Mouse (Mus musculus): ENCODE measurements around the gene Camk1d. TPM values are rescaled to one million over a fixed set of nuclear protein-coding genes. Genes with fewer than 3 reads are reported as not detected.

The Camk1d gene
- total RNA-seq, 1 experiment: 12.5 TPM

DNA sequence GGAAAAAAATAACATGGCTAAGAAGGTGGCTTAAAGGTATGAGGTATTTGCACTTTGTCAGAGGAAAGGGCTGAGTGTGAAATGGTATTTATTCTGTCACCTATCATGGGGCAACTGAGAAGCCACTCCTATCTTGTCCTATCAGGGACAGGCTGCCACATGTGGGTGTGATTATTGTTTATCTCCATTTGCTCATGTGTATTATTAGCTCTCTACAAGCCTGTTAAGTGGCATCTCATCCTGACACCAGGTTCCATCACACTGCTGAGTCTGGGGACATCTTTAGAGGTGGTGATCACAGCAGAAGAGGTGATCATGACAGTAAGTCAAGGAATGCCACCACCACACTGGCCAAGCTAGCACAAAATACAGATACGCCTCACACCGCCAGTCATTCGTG lies 13.4 kb downstream of the Camk1d start:
- Histone ChIP-seq H3K36me3 (ENCODE audit: control insufficient read depth, insufficient read depth, low read length, poor library complexity, severe bottlenecking) (no peaks in the 10 kb centered on the region), H3K9ac (ENCODE audit: insufficient read depth, low read depth, low read length, poor library complexity, severe bottlenecking) (no peak overlapping the region), H3K9me3 (ENCODE audit: control insufficient read depth, insufficient read depth, low read depth, low read length) (no peaks in the 10 kb centered on the region), H3K27ac (ENCODE audit: insufficient read depth, low read depth, low read length, poor library complexity, severe bottlenecking) (no peak overlapping the region), H3K4me1 (ENCODE audit: control insufficient read depth in 2 of 2, insufficient read depth in 2 of 2, low read length in 2 of 2, poor library complexity in 1 of 2) (peaks cover 0 to 11% of the 10 kb centered on the region in 2 experiments; a peak in 2 of 4 replicates), H3K4me3 (ENCODE audit: insufficient read depth in 1 of 2, low read depth in 1 of 2, low read length in 2 of 2, poor library complexity in 1 of 2, severe bottlenecking in 1 of 2) (no peak overlapping the region)
- in situ Hi-C loops (cut with MboI; ENCODE audit: low sequenced_read_pairs in 2 of 2, unreplicated experiment in 2 of 2): no loop called here
- no peak for DNase-seq (ENCODE audit: low read depth, low spot score)
- TF ChIP-seq MAFK (IDR thresholded peaks at IDR 0.05; ENCODE audit: insufficient read depth, low read depth, low read length) (no peak), HCFC1 (IDR thresholded peaks at IDR 0.05; ENCODE audit: borderline replicate concordance, insufficient read depth, low read length) (no peak), ZNF384 (IDR thresholded peaks at IDR 0.05; ENCODE audit: low read depth, low read length) (no peak), CHD2 (IDR thresholded peaks at IDR 0.05; ENCODE audit: low read depth, low read length) (no peak), ZC3H11A (IDR thresholded peaks at IDR 0.05; ENCODE audit: borderline replicate concordance, low read depth, low read length) (no peak)

DNA sequence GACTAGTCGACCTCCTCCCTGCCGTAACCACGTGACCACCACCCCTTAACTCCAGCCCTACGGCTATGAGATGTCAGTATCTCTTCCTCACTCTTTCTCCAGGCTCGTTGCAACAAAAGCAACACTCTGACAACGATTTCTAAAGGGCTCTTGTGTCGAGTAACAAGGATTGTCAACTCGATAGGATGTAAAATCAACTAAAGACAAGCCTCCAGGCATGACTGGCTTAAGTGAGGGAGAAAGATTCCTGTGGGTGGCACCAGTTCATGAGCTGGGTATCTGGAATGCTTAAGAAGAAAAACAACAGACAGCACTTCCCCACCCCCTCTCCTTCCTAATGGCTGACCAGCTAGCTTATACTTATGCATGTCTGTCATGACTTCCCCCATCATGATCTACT lies 15.9 kb downstream of the Camk1d start:
- no peak for DNase-seq (ENCODE audit: low read depth, low spot score)
- Histone ChIP-seq H3K27ac (ENCODE audit: insufficient read depth, low read depth, low read length, poor library complexity, severe bottlenecking) (no peak overlapping the region), H3K9ac (ENCODE audit: insufficient read depth, low read depth, low read length, poor library complexity, severe bottlenecking) (no peak overlapping the region), H3K4me3 (ENCODE audit: insufficient read depth in 1 of 2, low read depth in 1 of 2, low read length in 2 of 2, poor library complexity in 1 of 2, severe bottlenecking in 1 of 2) (no peak overlapping the region), H3K36me3 (ENCODE audit: control insufficient read depth, insufficient read depth, low read length, poor library complexity, severe bottlenecking) (no peaks in the 10 kb centered on the region), H3K9me3 (ENCODE audit: control insufficient read depth, insufficient read depth, low read depth, low read length) (no peaks in the 10 kb centered on the region), H3K4me1 (ENCODE audit: control insufficient read depth in 2 of 2, insufficient read depth in 2 of 2, low read length in 2 of 2, poor library complexity in 1 of 2) (peaks cover 0 to 14% of the 10 kb centered on the region in 2 experiments; a peak in 2 of 4 replicates)
- in situ Hi-C loops (cut with MboI; ENCODE audit: low sequenced_read_pairs in 2 of 2, unreplicated experiment in 2 of 2): no loop called here
- no peak for TF ChIP-seq HCFC1 (IDR thresholded peaks at IDR 0.05; ENCODE audit: borderline replicate concordance, insufficient read depth, low read length)
- no peak for TF ChIP-seq CHD2 (IDR thresholded peaks at IDR 0.05; ENCODE audit: low read depth, low read length)
- TF ChIP-seq ZNF384 (IDR thresholded peaks at IDR 0.05; ENCODE audit: low read depth, low read length): no peak
- TF ChIP-seq MAFK (IDR thresholded peaks at IDR 0.05; ENCODE audit: insufficient read depth, low read depth, low read length): no peak
- no peak for TF ChIP-seq ZC3H11A (IDR thresholded peaks at IDR 0.05; ENCODE audit: borderline replicate concordance, low read depth, low read length)

DNA sequence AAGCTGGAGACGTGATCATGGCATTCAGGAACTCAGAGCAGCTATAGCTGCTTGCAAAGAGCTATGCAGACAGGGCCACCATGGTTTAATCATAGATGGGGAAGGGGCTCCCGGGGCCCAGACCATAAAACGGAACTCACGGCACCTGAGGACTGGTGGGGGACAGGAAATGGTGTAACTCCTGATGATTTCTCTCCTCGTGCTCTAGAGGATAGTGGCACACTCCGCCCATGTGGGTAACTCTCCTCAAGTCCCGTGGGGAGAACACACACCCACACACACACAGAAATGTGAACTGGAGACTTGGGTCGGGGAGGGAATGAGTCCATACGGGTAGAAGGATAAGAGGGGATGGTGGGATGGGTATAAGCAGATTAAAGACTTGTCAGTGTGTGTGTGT lies 20.2 kb downstream of the Camk1d start:
- no peak overlapping the region for H3K27ac ChIP-seq (ENCODE audit: insufficient read depth, low read depth, low read length, poor library complexity, severe bottlenecking)
- no peak overlapping the region for H3K4me3 ChIP-seq (ENCODE audit: insufficient read depth in 1 of 2, low read depth in 1 of 2, low read length in 2 of 2, poor library complexity in 1 of 2, severe bottlenecking in 1 of 2)
- H3K4me1 ChIP-seq (ENCODE audit: control insufficient read depth in 2 of 2, insufficient read depth in 2 of 2, low read length in 2 of 2, poor library complexity in 1 of 2): peaks cover 0 to 8% of the 10 kb centered on the region in 2 experiments; a peak in 2 of 4 replicates
- H3K9me3 ChIP-seq (ENCODE audit: control insufficient read depth, insufficient read depth, low read depth, low read length): no peaks in the 10 kb centered on the region
- no peak for TF ChIP-seq CHD2 (IDR thresholded peaks at IDR 0.05; ENCODE audit: low read depth, low read length)
- TF ChIP-seq ZC3H11A (IDR thresholded peaks at IDR 0.05; ENCODE audit: borderline replicate concordance, low read depth, low read length): no peak
- TF ChIP-seq HCFC1 (IDR thresholded peaks at IDR 0.05; ENCODE audit: borderline replicate concordance, insufficient read depth, low read length): no peak
- DNase-seq (ENCODE audit: low read depth, low spot score): no peak
- in situ Hi-C loops (cut with MboI; ENCODE audit: low sequenced_read_pairs in 2 of 2, unreplicated experiment in 2 of 2): no loop called here
- H3K36me3 ChIP-seq (ENCODE audit: control insufficient read depth, insufficient read depth, low read length, poor library complexity, severe bottlenecking): no peaks in the 10 kb centered on the region
- H3K9ac ChIP-seq (ENCODE audit: insufficient read depth, low read depth, low read length, poor library complexity, severe bottlenecking): no peak overlapping the region; the same call in 1 of the 2 replicates

DNA sequence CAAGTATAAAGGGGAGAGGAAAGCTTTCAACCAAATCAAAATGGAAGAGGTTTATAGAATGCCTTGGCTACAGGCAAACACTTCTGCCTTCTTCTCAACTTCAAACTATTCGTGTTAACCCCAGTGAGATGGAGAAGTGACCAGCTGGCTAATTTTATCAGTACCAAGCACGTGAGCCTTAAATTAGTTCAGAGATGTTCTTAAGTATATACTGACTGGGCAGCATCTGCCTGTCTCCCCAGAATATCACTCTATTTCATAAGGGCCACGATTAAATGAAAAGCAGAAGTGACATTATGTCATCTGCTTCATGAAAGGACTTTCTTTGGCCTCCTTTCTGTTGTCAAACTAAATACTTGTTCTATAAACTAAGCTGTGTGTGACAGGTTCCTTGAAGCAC lies 22.6 kb downstream of the Camk1d start:
- no peaks in the 10 kb centered on the region for H3K9me3 ChIP-seq (ENCODE audit: control insufficient read depth, insufficient read depth, low read depth, low read length)
- H3K4me3 ChIP-seq (ENCODE audit: insufficient read depth in 1 of 2, low read depth in 1 of 2, low read length in 2 of 2, poor library complexity in 1 of 2, severe bottlenecking in 1 of 2): no peak overlapping the region
- DNase-seq (ENCODE audit: low read depth, low spot score): no peak
- H3K9ac ChIP-seq (ENCODE audit: insufficient read depth, low read depth, low read length, poor library complexity, severe bottlenecking): no peak overlapping the region
- TF ChIP-seq HCFC1 (IDR thresholded peaks at IDR 0.05; ENCODE audit: borderline replicate concordance, insufficient read depth, low read length): no peak
- in situ Hi-C loops (cut with MboI; ENCODE audit: low sequenced_read_pairs in 2 of 2, unreplicated experiment in 2 of 2): no loop called here
- no peak overlapping the region for H3K27ac ChIP-seq (ENCODE audit: insufficient read depth, low read depth, low read length, poor library complexity, severe bottlenecking)
- no peaks in the 10 kb centered on the region for H3K36me3 ChIP-seq (ENCODE audit: control insufficient read depth, insufficient read depth, low read length, poor library complexity, severe bottlenecking)
- peaks cover 0 to 3% of the 10 kb centered on the region in 2 experiments; a peak in 1 of 4 replicates for H3K4me1 ChIP-seq (ENCODE audit: control insufficient read depth in 2 of 2, insufficient read depth in 2 of 2, low read length in 2 of 2, poor library complexity in 1 of 2)

DNA sequence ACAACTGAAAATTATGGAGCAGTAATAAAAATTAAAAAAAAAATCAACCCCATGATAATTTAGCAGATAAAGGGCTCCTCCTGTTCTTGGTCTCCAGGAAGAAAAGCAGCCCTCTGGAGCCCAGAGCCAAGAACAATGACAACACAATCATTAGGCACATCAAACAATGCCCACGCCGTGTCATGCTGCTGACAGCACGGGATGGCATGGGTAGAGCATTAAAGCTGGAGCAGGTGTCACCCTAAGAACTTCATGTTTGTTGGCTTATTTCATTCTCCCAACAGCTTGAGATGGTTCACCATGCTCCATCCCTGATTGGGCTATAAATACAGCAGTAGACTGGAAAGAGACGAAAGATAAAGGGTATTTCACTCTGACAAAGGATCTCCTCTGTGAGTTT lies 30.9 kb downstream of the Camk1d start:
- H3K9me3 ChIP-seq (ENCODE audit: control insufficient read depth, insufficient read depth, low read depth, low read length): no peaks in the 10 kb centered on the region
- H3K27ac ChIP-seq (ENCODE audit: insufficient read depth, low read depth, low read length, poor library complexity, severe bottlenecking): no peak overlapping the region
- no peaks in the 10 kb centered on the region for H3K36me3 ChIP-seq (ENCODE audit: control insufficient read depth, insufficient read depth, low read length, poor library complexity, severe bottlenecking)
- no peak overlapping the region for H3K9ac ChIP-seq (ENCODE audit: insufficient read depth, low read depth, low read length, poor library complexity, severe bottlenecking)
- TF ChIP-seq ZNF384 (IDR thresholded peaks at IDR 0.05; ENCODE audit: low read depth, low read length): no peak
- TF ChIP-seq MAFK (IDR thresholded peaks at IDR 0.05; ENCODE audit: insufficient read depth, low read depth, low read length): no peak
- no peak for TF ChIP-seq CHD2 (IDR thresholded peaks at IDR 0.05; ENCODE audit: low read depth, low read length)
- TF ChIP-seq ZC3H11A (IDR thresholded peaks at IDR 0.05; ENCODE audit: borderline replicate concordance, low read depth, low read length): no peak
- TF ChIP-seq HCFC1 (IDR thresholded peaks at IDR 0.05; ENCODE audit: borderline replicate concordance, insufficient read depth, low read length): no peak
- H3K4me3 ChIP-seq (ENCODE audit: insufficient read depth in 1 of 2, low read depth in 1 of 2, low read length in 2 of 2, poor library complexity in 1 of 2, severe bottlenecking in 1 of 2): no peak overlapping the region
- peaks cover 2 to 9% of the 10 kb centered on the region in 2 experiments; a peak in 2 of 4 replicates for H3K4me1 ChIP-seq (ENCODE audit: control insufficient read depth in 2 of 2, insufficient read depth in 2 of 2, low read length in 2 of 2, poor library complexity in 1 of 2)
- no peak for DNase-seq (ENCODE audit: low read depth, low spot score)
- in situ Hi-C loops (cut with MboI; ENCODE audit: low sequenced_read_pairs in 2 of 2, unreplicated experiment in 2 of 2): no loop called here
